Mouse (Mus musculus) MEL (cell line): ENCODE measurements around the gene BC017158. TPM values are rescaled to one million over a fixed set of nuclear protein-coding genes. Genes with fewer than 3 reads are reported as not detected.

Experiments used
- DNase-seq: peaks from one replicate; pipeline ENCODE4 v3.0.0; 2011; ENCODE audit warnings: low read depth, low spot score
- H3K27ac ChIP-seq: 2 replicates; pipeline ENCODE4 v1.5.1; 2012; ENCODE audit warnings: low read depth, mild to moderate bottlenecking, control low read depth, low read length, moderate library complexity; ENCODE audit not compliant: control insufficient read depth
- H3K27me3 ChIP-seq, 2 experiments: fragments of 150-350 bp in 1 of 2; sonication (generic) in 1 of 2; 2 replicates each; pipeline ENCODE4 v1.6.1; 2012; ENCODE audit warnings: low read length in 2 of 2, mild to moderate bottlenecking in 2 of 2, improper control_type of control experiment in 1 of 2, moderate library complexity in 1 of 2; ENCODE audit not compliant: insufficient read depth in 2 of 2, control insufficient read depth in 1 of 2
- H3K36me3 ChIP-seq, 2 experiments: 2 replicates each; pipeline ENCODE4 v1.6.1; 2012 to 2014; ENCODE audit warnings: low read length in 2 of 2, improper control_type of control experiment in 1 of 2, inconsistent platforms in 1 of 2, mild to moderate bottlenecking in 1 of 2; ENCODE audit not compliant: insufficient read depth in 2 of 2, control insufficient read depth in 1 of 2
- H3K4me1 ChIP-seq, 2 experiments: fragments of 150-350 bp in 1 of 2; sonication (generic) in 1 of 2; 2 replicates each; pipeline ENCODE4 v1.6.1; 2012; ENCODE audit warnings: low read length in 2 of 2, improper control_type of control experiment in 1 of 2, mild to moderate bottlenecking in 1 of 2; ENCODE audit not compliant: insufficient read depth in 2 of 2, control insufficient read depth in 1 of 2
- H3K4me3 ChIP-seq, 2 experiments: fragments of 150-350 bp in 1 of 2; sonication (generic) in 1 of 2; 2 replicates each; pipeline ENCODE4 v1.5.1; 2012; ENCODE audit warnings: low read depth in 2 of 2, low read length in 2 of 2, mild to moderate bottlenecking in 2 of 2, moderate library complexity in 2 of 2, control low read depth in 1 of 2, improper control_type of control experiment in 1 of 2; ENCODE audit not compliant: control insufficient read depth in 1 of 2, insufficient read depth in 1 of 2
- H3K79me2 ChIP-seq: 2 replicates; pipeline ENCODE4 v1.6.1; 2012; ENCODE audit warnings: mild to moderate bottlenecking, low read length, moderate library complexity; ENCODE audit not compliant: control insufficient read depth, poor library complexity, insufficient read depth
- H3K9ac ChIP-seq: 2 replicates; pipeline ENCODE4 v1.6.1; 2012; ENCODE audit warnings: low read depth, mild to moderate bottlenecking, control low read depth, low read length, moderate library complexity; ENCODE audit not compliant: control insufficient read depth, poor library complexity, severe bottlenecking
- H3K9me3 ChIP-seq: fragments of 150-350 bp; sonication (generic); replicated peaks from 2 replicates; pipeline ENCODE4 v1.6.1; 2012; ENCODE audit warnings: mild to moderate bottlenecking, low read length, improper control_type of control experiment, moderate library complexity; ENCODE audit not compliant: insufficient read depth
- BHLHE40 ChIP-seq: IDR thresholded peaks from 2 replicates; pipeline ENCODE4 v1.6.1; 2012; ENCODE audit warnings: low read depth, mild to moderate bottlenecking, inconsistent platforms, low read length, improper control_type of control experiment, borderline replicate concordance
- CHD1 ChIP-seq: IDR thresholded peaks from 2 replicates; pipeline ENCODE4 v1.6.1; 2012; ENCODE audit warnings: low read depth, mild to moderate bottlenecking, inconsistent platforms, low read length, improper control_type of control experiment
- E2F4 ChIP-seq: IDR thresholded peaks from 2 replicates; pipeline ENCODE4 v1.6.1; 2011; ENCODE audit warnings: low read depth, low read length, improper control_type of control experiment, borderline replicate concordance
- ELF1 ChIP-seq: IDR thresholded peaks from 2 replicates; pipeline ENCODE4 v1.6.1; 2014; ENCODE audit warnings: low read depth, mild to moderate bottlenecking, inconsistent platforms, low read length, improper control_type of control experiment, moderate library complexity
- EP300 ChIP-seq, 2 experiments: IDR thresholded peaks; 2 replicates each; pipeline ENCODE4 v1.6.1; 2011; ENCODE audit warnings: improper control_type of control experiment in 2 of 2, low read length in 2 of 2, low read depth in 1 of 2, mild to moderate bottlenecking in 1 of 2
- GABPA ChIP-seq: IDR thresholded peaks from 2 replicates; pipeline ENCODE4 v1.6.1; 2012; ENCODE audit warnings: low read depth, mild to moderate bottlenecking, inconsistent platforms, low read length, improper control_type of control experiment, moderate library complexity
- HCFC1 ChIP-seq: IDR thresholded peaks from 2 replicates; pipeline ENCODE4 v1.6.1; 2012; ENCODE audit warnings: low read depth, mild to moderate bottlenecking, inconsistent platforms, low read length, improper control_type of control experiment, moderate library complexity
- JUND ChIP-seq: IDR thresholded peaks from 2 replicates; pipeline ENCODE4 v1.6.1; 2011; ENCODE audit warnings: low read depth, mild to moderate bottlenecking, improper control_type of control experiment, low read length
- MAFK ChIP-seq: IDR thresholded peaks from 2 replicates; pipeline ENCODE4 v1.6.1; 2011; ENCODE audit warnings: low read depth, mild to moderate bottlenecking, low read length, improper control_type of control experiment, borderline replicate concordance
- MAX ChIP-seq: IDR thresholded peaks from 2 replicates; pipeline ENCODE4 v1.6.1; 2011; ENCODE audit warnings: low read length, improper control_type of control experiment
- MEF2A ChIP-seq: IDR thresholded peaks from 2 replicates; pipeline ENCODE4 v1.6.1; 2014; ENCODE audit warnings: low read depth, mild to moderate bottlenecking, inconsistent platforms, low read length, improper control_type of control experiment; ENCODE audit not compliant: poor library complexity, insufficient replicate concordance, severe bottlenecking; ENCODE audit errors: extremely low read depth
- MXI1 ChIP-seq: IDR thresholded peaks from 2 replicates; pipeline ENCODE4 v1.6.1; 2011; ENCODE audit warnings: mild to moderate bottlenecking, low read depth, low read length, improper control_type of control experiment
- MYB ChIP-seq: IDR thresholded peaks from 2 replicates; pipeline ENCODE4 v1.6.1; 2011; ENCODE audit warnings: mild to moderate bottlenecking, low read depth, low read length, improper control_type of control experiment
- NELFE ChIP-seq: IDR thresholded peaks from 2 replicates; pipeline ENCODE4 v1.6.1; 2011; ENCODE audit warnings: low read depth, low read length, improper control_type of control experiment
- POLR2AphosphoS5 ChIP-seq: IDR thresholded peaks from 2 replicates; pipeline ENCODE4 v1.6.1; 2012; ENCODE audit warnings: low read depth, borderline replicate concordance, mild to moderate bottlenecking, inconsistent platforms, low read length, moderate library complexity, mixed read lengths
- SIN3A ChIP-seq: IDR thresholded peaks from 2 replicates; pipeline ENCODE4 v1.6.1; 2012; ENCODE audit warnings: low read length, improper control_type of control experiment, inconsistent platforms
- SMC3 ChIP-seq: IDR thresholded peaks from 2 replicates; pipeline ENCODE4 v1.6.1; 2011; ENCODE audit warnings: low read depth, low read length, improper control_type of control experiment
- UBTF ChIP-seq: IDR thresholded peaks from 2 replicates; pipeline ENCODE4 v1.6.1; 2012; ENCODE audit warnings: low read depth, mild to moderate bottlenecking, inconsistent platforms, low read length, improper control_type of control experiment, moderate library complexity, borderline replicate concordance; ENCODE audit not compliant: insufficient read depth
- ZC3H11A ChIP-seq: IDR thresholded peaks from 2 replicates; pipeline ENCODE4 v1.6.1; 2012; ENCODE audit warnings: low read depth, mild to moderate bottlenecking, inconsistent platforms, low read length, improper control_type of control experiment
- ZNF384 ChIP-seq: IDR thresholded peaks from 2 replicates; pipeline ENCODE4 v1.6.1; 2012; ENCODE audit warnings: low read depth, mild to moderate bottlenecking, inconsistent platforms, low read length, improper control_type of control experiment
- polyA plus RNA-seq, 2 experiments: library from polyadenylated mRNA; stranded (reverse) in 1 of 2; unstranded in 1 of 2; fragments of >175 nt in 1 of 2; fragments of >200 nt in 1 of 2; gene quantifications; 2 replicates each; pipeline versions ENCODE4 v1.2.1 to v1.2.4; 2012; ENCODE audit warnings: low replicate concordance in 2 of 2, low read depth in 1 of 2; ENCODE audit not compliant: insufficient read length in 2 of 2, insufficient read depth in 1 of 2, missing spikeins in 1 of 2
- total RNA-seq: library from RNA; depleted of rRNA; stranded (reverse); fragments of 300-350 nt; gene quantifications from 2 replicates; pipeline ENCODE4 v1.2.3, GENCODE M21; 2012

BC017158 gene
- total and polyA plus RNA-seq, 3 experiments, result 19.8 to 41.6 TPM; not detected in 1

GRCm38 (mm10) chr7:128304198-128304597 is 6.2 kb upstream of the BC017158 start:
- H3K36me3 ChIP-seq, result peaks cover 0 to 16% of the 10 kb centered on the region in 2 experiments; a peak in 2 of 4 replicates
- no peaks in the 10 kb centered on the region for H3K9me3 ChIP-seq
- peaks cover 4 to 6% of the 10 kb centered on the region in 2 experiments; a peak in 2 of 4 replicates for H3K4me1 ChIP-seq
- no peaks in the 10 kb centered on the region for H3K27me3 ChIP-seq
- DNase-seq, result no peak
- no peaks in the 10 kb centered on the region for H3K79me2 ChIP-seq
- no peak overlapping the region for H3K4me3 ChIP-seq
- H3K9ac ChIP-seq, result no peak overlapping the region
- no peak for TF ChIP-seq BHLHE40
- no peak for TF ChIP-seq HCFC1
- TF ChIP-seq MAX, result no peak
- no peak for TF ChIP-seq ZNF384
- no peak for TF ChIP-seq POLR2AphosphoS5
- TF ChIP-seq MXI1, result no peak
- no peak for TF ChIP-seq UBTF
- no peak for TF ChIP-seq MAFK
- no peak for TF ChIP-seq NELFE
- TF ChIP-seq CHD1, result no peak
- TF ChIP-seq SIN3A, result no peak
- no peak for TF ChIP-seq ELF1
- no peak for TF ChIP-seq JUND
- TF ChIP-seq EP300 (IDR thresholded peaks at IDR 0.05; ENCODE audit: low read depth in 1 of 2, low read length in 2 of 2), result no peak
- TF ChIP-seq GABPA, result no peak
- TF ChIP-seq MEF2A, result no peak
- no peak for TF ChIP-seq SMC3
- TF ChIP-seq, all 39 proteins: peak for 0
- no peak overlapping the region for H3K27ac ChIP-seq

DNA sequence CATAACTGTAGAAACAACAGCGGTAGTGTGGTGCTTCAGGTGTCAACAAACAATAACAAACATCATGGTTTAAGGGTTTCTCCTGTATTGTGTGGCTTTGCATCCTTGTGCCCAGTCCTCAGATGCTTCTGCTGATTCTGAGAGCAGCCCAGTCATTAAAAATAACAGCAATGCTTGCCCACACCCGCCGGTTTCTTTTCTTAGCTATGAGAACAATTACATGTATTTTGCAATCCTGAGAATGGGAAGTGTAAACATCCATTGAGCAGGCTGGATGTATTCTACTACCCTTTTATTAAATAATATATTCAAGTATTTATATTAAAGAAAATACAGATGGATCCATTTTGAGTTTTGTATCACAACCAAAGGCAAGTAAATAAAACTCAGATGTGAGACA is 4.2 kb upstream of the BC017158 start:
- TF ChIP-seq MYB (no peak), ZC3H11A (no peak), ZNF384 (no peak), MAX (no peak), JUND (no peak), E2F4 (no peak), NELFE (no peak), ELF1 (no peak), MEF2A (no peak)
- Histone ChIP-seq H3K27ac (no peak overlapping the region), H3K79me2 (peaks cover 10% of the 10 kb centered on the region), H3K9ac (no peak overlapping the region), H3K9me3 (no peaks in the 10 kb centered on the region), H3K27me3 (no peaks in the 10 kb centered on the region), H3K36me3 (peaks cover 0 to 21% of the 10 kb centered on the region in 2 experiments; a peak in 2 of 4 replicates), H3K4me3 (no peak overlapping the region), H3K4me1 (peaks cover 6 to 13% of the 10 kb centered on the region in 2 experiments)
- no peak for DNase-seq
